Mouse (Mus musculus): ENCODE measurements around the gene Atn1.

GRCm38 (mm10) chr6:124768704-124769044, 12.3 kb upstream of the Atn1 start:
- no peak for TF ChIP-seq CTCF (IDR thresholded peaks at IDR 0.05; ENCODE audit: low read depth, low read length)
- TF ChIP-seq POLR2A (IDR thresholded peaks at IDR 0.05; ENCODE audit: borderline replicate concordance, low read depth, low read length) = no peak
